Mouse (Mus musculus): ENCODE results near the gene Ccdc141. TPM values are rescaled to one million over a fixed set of nuclear protein-coding genes. Genes with fewer than 3 reads are reported as not detected.

Ccdc141 gene
- polyA plus RNA-seq, 1 experiment = 0.41 TPM

- Histone ChIP-seq H3K4me3 (ENCODE audit: low read depth, low read length) (no peak overlapping the region), H3K4me1 (ENCODE audit: control insufficient read depth, insufficient read depth, insufficient read length, low read length) (no peaks in the 10 kb centered on the region), H3K36me3 (ENCODE audit: control insufficient read depth, insufficient read depth, low read length) (no peaks in the 10 kb centered on the region), H3K27ac (ENCODE audit: insufficient read depth, low read depth, low read length) (no peak overlapping the region), H3K27me3 (ENCODE audit: control insufficient read depth, insufficient read depth, low read length) (no peaks in the 10 kb centered on the region)
- 51% methylated on average over 10 of the region's 10 CpGs for WGBS
- TF ChIP-seq CTCF (IDR thresholded peaks at IDR 0.05; ENCODE audit: extremely low read depth, insufficient read length, insufficient replicate concordance, low read depth, low read length) (no peak), POLR2A (IDR thresholded peaks at IDR 0.05; ENCODE audit: low read depth, low read length) (no peak)
Measured at GRCm38 (mm10) chr2:76961420-76962044, 208.9 kb downstream of the Ccdc141 start.

Other genes with a start within 250 kb of the Ccdc141 start
- gene Ttn, start 188.1 kb downstream of the Ccdc141 start, polyA plus RNA-seq (2012; rRNA removed) = under 0.01 and 0.01 TPM in 2 replicates
- gene Sestd1, start 110.0 kb upstream of the Ccdc141 start, polyA plus RNA-seq (2012; rRNA removed) = 3.9 and 7.8 TPM in 2 replicates